Mouse (Mus musculus) testis, postnatal 10 days (tissue): ENCODE measurements around the gene Ccdc28a.

ENCODE experiments used
- DNase-seq: peaks from one replicate; pipeline ENCODE4 v3.0.0; 2021; ENCODE audit warnings: low spot score

Ccdc28a gene

GRCm38 (mm10) chr10:18194156-18194555 lies 40.6 kb downstream of the Ccdc28a start:
- DNase-seq, result no peak

- DNase-seq, result no peak
These were observed 41.6 kb downstream of the Ccdc28a start for GRCm38 (mm10) chr10:18193221-18193620.

- no peak for DNase-seq
These were observed 43.1 kb downstream of the Ccdc28a start for GRCm38 (mm10) chr10:18191706-18192105.

GRCm38 (mm10) chr10:18189498-18189897 lies 45.3 kb downstream of the Ccdc28a start:
- no peak for DNase-seq

GRCm38 (mm10) chr10:18188564-18188963 lies 46.2 kb downstream of the Ccdc28a start:
- no peak for DNase-seq

GRCm38 (mm10) chr10:18182246-18182645 lies 52.6 kb downstream of the Ccdc28a start:
- DNase-seq, result no peak

- no peak for DNase-seq
These were observed 57.5 kb downstream of the Ccdc28a start for GRCm38 (mm10) chr10:18177304-18177703.

- no peak for DNase-seq
These were observed 58.1 kb downstream of the Ccdc28a start for GRCm38 (mm10) chr10:18176722-18177121.

- DNase-seq, result no peak
These were observed 59.7 kb downstream of the Ccdc28a start for GRCm38 (mm10) chr10:18175087-18175486.
